Mouse (Mus musculus) thymus, postnatal 4 days (tissue): ENCODE measurements around the gene Acvr1.

Experiments
- DNase-seq: peaks from one replicate; pipeline ENCODE4 v3.0.0; 2021

Acvr1 gene

GRCm38 (mm10) chr2:58557045-58557845, 9.7 kb downstream of the Acvr1 start:
- no peak for DNase-seq

GRCm38 (mm10) chr2:58552296-58552695, 14.7 kb downstream of the Acvr1 start:
- no peak for DNase-seq

DNA sequence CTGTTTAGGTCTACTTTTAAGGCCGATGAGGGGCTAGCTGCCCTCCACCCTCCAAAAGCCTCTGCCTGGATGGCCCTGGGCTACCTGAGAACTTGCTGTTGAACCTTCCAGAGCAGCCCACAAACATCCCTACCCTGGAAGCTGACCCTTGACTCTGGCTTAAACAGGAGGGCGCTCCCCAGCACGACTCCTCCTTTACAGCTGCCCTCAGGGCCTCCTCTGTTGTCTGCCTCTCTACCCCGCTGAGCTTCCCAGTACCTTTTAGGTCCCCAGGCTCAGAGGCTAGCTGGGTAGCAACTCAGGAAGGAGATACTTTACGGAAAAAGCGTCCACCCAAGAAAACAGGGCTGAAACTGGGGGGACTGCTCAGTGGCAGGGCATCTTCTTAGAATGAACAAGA, 15.1 kb downstream of the Acvr1 start:
- DNase-seq, result no peak

DNA sequence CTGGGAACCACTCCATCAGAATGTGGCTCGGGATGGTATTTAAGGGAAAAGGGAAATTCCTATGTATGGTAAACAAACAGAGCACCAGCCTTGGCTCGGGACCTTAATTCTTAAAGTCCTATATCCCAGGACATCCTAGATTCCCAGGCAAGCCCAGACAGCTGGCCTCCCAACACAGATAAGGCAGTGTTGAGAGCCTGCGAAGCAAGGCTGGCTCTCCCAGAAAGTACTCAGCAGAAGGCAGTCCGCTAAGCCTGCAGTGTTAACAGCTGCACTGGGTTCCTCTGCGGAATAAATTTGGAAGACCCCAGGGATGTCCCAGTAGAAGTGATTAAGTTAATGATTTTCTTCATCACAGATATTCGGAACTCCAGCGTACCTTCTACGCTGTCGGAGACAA, 16.5 kb downstream of the Acvr1 start:
- DNase-seq, result no peak

DNA sequence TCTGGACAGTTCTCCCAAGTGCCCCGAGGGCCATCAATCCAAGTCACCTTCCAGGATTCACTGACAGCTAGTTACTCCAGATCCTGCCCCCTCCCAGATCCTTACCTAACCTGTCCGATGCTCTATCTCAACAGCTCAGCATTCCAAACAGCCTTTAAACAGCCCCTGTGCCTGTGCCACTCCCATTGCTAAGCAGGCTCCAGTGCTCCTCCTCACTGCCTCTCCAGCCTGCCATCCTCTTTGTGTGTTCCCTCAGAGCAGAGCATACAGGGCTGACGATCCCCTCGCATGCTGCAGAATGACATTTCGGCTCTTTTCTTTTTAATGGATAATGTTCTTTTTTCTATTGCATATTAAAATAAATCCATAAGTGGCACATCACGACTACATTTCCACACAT, 17.0 kb downstream of the Acvr1 start:
- no peak for DNase-seq

DNA sequence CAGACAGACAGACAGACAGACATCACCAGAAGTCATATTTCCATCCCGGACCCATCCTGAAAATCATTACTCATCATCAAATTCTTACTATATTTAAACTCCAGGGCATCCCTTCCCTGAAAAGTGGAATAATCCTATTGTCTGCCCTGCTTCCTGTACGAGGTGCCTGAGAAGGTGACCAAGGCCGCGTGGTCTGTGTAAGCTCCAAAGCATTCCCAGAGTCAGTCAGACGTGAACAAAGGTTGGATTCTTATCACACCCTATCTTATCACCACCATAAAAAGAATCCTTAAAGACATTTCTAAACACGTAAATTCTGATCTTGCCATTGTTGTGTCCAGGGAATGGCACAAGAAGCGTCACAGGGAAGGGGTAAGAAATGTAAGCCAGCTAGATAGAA, 18.0 kb downstream of the Acvr1 start:
- DNase-seq, result no peak

DNA sequence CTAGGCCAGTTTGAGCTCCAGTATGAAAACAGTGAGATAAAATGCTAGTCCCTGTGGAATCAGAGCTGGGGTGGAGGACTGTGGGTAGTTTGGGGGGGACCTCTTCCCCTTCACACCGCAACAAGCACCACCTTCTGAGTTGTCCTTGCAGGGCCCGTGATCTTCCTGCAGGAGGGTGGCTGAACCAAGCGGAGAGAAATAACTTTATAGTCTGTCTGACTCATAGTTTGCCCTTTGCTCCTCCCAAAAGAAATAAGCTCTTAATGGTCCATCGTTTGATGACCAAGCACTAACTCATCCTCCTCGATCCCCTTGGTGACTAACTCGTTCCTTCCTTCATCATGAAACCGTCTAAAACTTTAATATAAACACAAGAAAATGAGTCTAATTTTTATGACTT, 20.7 kb downstream of the Acvr1 start:
- DNase-seq, result no peak

DNA sequence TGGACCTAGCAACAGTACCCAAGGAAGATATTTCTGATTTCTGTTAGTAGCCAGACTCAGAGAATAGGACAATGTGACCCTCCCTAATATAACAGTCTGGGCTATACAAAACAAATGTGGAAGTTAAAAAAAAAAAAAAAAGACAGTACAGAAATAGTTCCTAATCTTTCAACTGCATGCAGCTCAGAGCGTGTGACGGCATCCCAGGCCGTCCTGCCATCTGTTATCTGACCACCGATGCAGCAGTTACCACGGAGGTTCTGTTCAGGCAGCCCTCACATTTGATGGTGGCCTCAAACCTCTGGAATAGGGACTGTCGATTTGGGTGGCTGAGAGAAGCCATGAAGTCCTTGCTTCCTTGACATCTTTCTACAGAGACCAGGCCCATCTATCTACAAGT, 22.6 kb downstream of the Acvr1 start:
- DNase-seq, result no peak

DNA sequence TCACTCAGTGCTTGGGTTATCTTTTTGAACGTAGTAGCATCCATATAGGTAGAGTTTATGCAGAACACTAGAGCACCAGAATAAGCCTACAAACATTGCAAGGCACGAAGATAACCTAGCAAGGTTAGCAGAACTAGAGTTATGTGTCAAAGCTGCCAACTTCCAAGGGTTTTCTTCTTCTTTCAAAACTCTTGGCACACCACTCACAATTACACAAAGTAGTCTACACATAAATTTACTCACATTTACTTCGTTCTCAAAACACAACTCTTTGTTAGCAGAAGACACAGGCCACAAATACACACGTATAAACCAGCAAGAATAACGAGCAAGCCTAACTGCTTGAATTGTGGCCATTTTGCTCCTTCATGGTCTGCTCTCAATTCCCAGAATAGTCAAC, 23.7 kb downstream of the Acvr1 start:
- DNase-seq, result no peak

- no peak for DNase-seq
Measured at GRCm38 (mm10) chr2:58538196-58538595, 28.8 kb downstream of the Acvr1 start.

- no peak for DNase-seq
Measured at GRCm38 (mm10) chr2:58536796-58537195, 30.2 kb downstream of the Acvr1 start.

DNA sequence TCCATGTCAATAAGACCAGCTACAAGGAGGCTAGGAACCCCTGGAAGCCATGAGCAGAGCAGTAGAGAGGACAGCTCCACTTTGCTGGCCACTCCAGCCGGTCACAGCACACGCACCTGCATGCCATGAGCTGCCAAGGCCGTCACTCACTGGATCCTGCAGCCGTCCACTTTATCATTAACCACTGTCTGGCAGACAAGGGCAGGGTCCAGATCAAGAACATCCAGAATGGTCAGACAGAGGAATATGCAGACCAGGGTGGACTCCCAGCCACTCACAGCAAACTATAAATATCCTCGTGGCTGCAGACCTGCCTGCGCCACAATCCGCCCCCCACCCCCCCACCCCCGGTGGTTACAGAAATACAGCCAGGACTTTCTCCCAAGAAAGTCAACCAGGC, 31.7 kb downstream of the Acvr1 start:
- no peak for DNase-seq

- DNase-seq, result no peak
Measured at GRCm38 (mm10) chr2:58534379-58534778, 32.6 kb downstream of the Acvr1 start.

DNA sequence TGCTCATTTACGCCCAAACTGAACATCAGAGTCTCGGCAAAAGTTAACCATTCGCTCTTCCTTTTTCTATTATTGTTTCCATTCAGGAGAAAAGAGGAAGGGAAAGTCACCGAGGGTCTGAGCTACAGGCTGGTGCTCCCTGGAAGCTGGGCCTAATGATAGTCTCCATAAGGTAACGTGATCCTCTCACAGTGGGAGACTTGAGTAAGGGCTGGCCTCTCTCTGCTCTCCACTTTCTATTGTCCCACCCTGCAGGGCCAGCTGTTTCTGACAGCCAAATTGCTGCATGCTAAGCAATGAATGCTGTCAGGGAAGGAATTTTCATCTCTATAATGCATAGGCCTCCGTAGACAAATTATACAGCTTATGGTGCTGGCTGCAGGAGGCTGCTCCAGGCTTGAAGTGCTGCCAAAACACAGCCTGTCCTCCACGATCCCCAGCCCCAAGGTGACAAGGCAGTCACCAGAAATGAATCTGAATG, 33.4 kb downstream of the Acvr1 start:
- DNase-seq, result no peak

DNA sequence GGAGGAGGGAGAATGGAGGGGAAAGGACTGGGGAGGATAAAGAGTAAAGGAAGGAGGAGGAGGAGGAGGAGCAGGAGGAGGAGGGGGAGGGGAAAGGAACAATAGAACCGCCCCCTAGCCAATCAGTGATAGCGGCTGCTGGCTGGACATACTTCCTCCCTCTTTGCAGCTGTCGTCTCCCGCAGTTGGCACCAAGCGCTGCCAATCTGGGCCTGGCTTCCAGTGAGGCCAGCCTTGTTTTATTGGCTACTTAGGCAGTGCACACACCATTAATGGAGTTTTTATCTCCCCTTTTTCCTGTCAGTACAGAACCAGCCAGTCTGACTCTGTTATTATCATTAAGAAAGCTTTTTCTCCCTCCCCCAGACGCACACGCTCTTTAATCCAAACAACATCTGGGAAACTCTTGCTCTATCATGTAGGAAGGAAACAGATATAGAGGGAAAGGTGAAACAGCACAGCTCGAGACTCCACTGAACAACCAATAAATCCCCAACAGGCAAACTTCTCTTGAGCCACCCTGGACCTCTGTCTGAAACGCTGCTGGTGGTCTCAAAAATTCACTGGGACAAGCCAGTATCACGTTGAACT, 34.6 kb downstream of the Acvr1 start:
- DNase-seq, result peak; percentile 16

DNA sequence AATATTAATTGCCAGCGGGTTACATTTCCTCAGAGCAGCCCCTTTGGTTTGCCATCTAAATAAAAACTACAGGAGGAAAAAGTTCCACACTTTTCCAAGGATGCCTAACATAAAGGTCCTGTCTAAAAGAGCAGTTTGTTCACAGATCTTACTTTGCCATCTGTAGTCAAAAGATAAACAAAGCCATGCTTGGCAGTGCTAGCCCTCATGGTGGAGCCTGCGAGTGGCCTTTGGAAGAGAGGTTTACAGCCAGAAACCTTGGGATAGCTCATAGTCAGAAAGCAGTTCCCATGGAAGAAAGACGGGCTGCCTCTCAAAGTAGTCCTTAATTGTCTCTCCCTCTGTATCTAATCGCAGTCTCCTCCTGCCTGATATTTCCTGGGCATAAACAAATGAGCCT, 36.4 kb downstream of the Acvr1 start:
- DNase-seq, result no peak

GRCm38 (mm10) chr2:58529860-58530440, 37.0 kb downstream of the Acvr1 start:
- no peak for DNase-seq

GRCm38 (mm10) chr2:58529384-58529783, 37.6 kb downstream of the Acvr1 start:
- no peak for DNase-seq

DNA sequence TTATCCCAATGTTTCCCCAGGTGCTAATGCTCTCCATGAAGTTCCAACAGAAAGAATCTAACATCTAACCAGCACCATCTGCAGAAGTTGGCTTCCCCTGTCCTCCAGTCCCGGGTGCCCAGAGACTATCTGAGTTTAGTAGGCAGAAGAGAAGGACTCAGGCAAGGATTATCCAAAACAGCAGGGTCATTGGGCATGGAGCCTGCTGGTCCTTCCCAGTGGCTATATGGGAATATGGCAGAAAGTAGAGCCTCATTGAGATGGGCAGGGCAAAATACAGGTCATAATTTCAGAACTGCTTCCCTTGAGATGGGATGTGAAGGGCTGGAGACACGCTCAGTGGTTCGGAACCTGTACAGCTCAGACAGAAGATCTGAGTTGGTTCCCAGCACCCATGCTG, 39.2 kb downstream of the Acvr1 start:
- DNase-seq, result no peak

- DNase-seq, result no peak
Measured at GRCm38 (mm10) chr2:58524356-58524755, 42.6 kb downstream of the Acvr1 start.

DNA sequence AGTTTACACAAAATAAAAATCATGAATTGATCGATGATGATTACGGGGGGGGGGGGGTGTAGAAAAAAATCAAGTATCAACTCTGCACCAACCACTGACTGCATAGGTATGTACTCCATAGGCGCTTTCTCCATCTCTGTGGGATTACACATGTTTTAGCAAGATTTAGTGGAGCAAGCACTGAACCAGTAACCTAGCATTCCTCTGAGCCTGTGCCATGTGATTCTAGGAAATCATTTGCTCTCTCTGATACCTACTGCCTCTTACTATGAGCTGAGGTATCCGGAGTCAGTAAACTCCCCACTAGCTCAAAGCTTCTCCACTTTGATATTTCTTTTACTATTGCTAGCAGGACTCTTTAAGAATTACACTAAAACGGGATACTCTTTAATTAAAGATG, 43.1 kb downstream of the Acvr1 start:
- no peak for DNase-seq

DNA sequence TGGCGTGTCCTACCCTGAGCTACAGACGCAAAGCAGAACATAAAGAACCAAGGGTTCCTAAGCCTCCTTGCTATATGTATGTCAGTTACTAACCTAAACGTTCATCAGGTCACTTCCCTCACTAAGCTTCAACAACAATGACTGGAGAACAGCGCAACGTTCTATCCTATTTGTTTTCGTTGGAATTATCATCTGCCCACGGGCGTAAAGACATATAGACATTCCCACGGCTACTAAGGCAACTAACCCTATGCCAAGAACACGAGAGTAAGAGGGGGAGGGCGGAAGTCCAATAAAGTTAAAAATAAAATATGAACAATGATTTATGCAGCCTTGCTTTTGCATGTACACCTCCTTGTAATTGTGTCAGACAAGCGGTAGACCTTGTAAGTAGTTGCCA, 43.9 kb downstream of the Acvr1 start:
- no peak for DNase-seq

GRCm38 (mm10) chr2:58521621-58522020, 45.3 kb downstream of the Acvr1 start:
- DNase-seq, result no peak

DNA sequence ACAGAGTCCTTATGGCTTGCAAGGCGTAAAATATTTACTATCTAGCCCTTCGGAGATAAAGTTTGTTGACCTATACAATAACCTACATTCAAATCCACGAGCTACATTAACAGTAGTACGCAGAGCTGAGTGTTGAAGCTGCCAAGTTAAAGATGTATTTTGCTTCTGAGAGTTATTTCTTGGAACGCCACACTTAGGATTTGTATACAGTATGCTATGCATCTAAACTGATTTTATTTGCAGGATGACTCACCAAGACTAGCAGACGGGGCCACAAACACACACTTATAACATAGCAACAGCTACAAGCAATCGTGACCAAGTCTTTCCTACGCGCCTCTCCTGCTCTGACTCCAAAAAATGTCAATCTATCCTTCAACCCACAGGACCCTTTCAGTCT, 46.2 kb downstream of the Acvr1 start:
- DNase-seq, result no peak
